Mouse (Mus musculus): ENCODE results near the gene Sco2.

GRCm38 (mm10) chr15:89374801-89375534 lies 1.3 kb upstream of the Sco2 start:
- TF ChIP-seq MAFK (IDR thresholded peaks at IDR 0.05; ENCODE audit: insufficient read depth, low read depth, low read length), result no peak
- TF ChIP-seq HCFC1 (IDR thresholded peaks at IDR 0.05; ENCODE audit: borderline replicate concordance, insufficient read depth, low read length), result no peak

Measured in ES-E14 (cell line).